Mouse (Mus musculus): ENCODE measurements around the gene Esam.

The Esam gene

GRCm38 (mm10) chr9:37554838-37555748, 27.2 kb downstream of the Esam start, which contains the start of gene Siae:
Gene Siae (plus strand): TSS chr9:37555698.
- DNase-seq (ENCODE audit: low spot score) = no peak

- no peak for DNase-seq (ENCODE audit: low spot score)
Measured at GRCm38 (mm10) chr9:37556366-37556765, 28.5 kb downstream of the Esam start.

GRCm38 (mm10) chr9:37560617-37561016, 32.7 kb downstream of the Esam start:
- DNase-seq (ENCODE audit: low spot score) = no peak

GRCm38 (mm10) chr9:37563805-37564204, 35.9 kb downstream of the Esam start:
- DNase-seq (ENCODE audit: low spot score) = no peak

GRCm38 (mm10) chr9:37567019-37567418, 39.1 kb downstream of the Esam start:
- DNase-seq (ENCODE audit: low spot score) = no peak

- DNase-seq (ENCODE audit: low spot score) = no peak
Measured at GRCm38 (mm10) chr9:37567454-37567853, 39.6 kb downstream of the Esam start.

GRCm38 (mm10) chr9:37567892-37568604, 40.2 kb downstream of the Esam start:
- DNase-seq (ENCODE audit: low spot score) = no peak

GRCm38 (mm10) chr9:37568605-37569214, 40.8 kb downstream of the Esam start:
- DNase-seq (ENCODE audit: low spot score) = no peak

- DNase-seq (ENCODE audit: low spot score) = no peak
Measured at GRCm38 (mm10) chr9:37569231-37569835, 41.5 kb downstream of the Esam start.

- DNase-seq (ENCODE audit: low spot score) = no peak
Measured at GRCm38 (mm10) chr9:37572204-37572876, 44.5 kb downstream of the Esam start.

GRCm38 (mm10) chr9:37576436-37576930, 48.6 kb downstream of the Esam start:
- DNase-seq (ENCODE audit: low spot score) = no peak

GRCm38 (mm10) chr9:37583594-37583993, 55.7 kb downstream of the Esam start:
- DNase-seq (ENCODE audit: low spot score) = no peak

GRCm38 (mm10) chr9:37586718-37587117, 58.8 kb downstream of the Esam start:
- DNase-seq (ENCODE audit: low spot score) = no peak
